Mouse (Mus musculus) G1E (cell line): Measurements from ENCODE around the gene Bloc1s5.

Experiments used
- CTCF ChIP-seq: IDR thresholded peaks from 2 replicates; pipeline ENCODE4 v1.5.1; 2012; ENCODE audit warnings: low read depth, low read length, inconsistent platforms, mixed read lengths
- GATA1 ChIP-seq: IDR thresholded peaks from 2 replicates; pipeline ENCODE4 v1.6.1; 2012; ENCODE audit warnings: borderline replicate concordance, low read length, inconsistent platforms, mixed read lengths

- TF ChIP-seq GATA1 (no peak), CTCF (no peak)
Measured at GRCm38 (mm10) chr13:38613583-38613982, 21.3 kb downstream of the Bloc1s5 start.
